Mouse (Mus musculus) v-Abl transformed pro-B cells (cell line): ENCODE data around the gene Ddi2.

Experiments used
- in situ Hi-C, 2 experiments: fragments of 400-800 bp; cut with MboI; formaldehyde crosslinking; loops; one replicate each; pipeline ENCODE4 v1.15.1; 2025; ENCODE audit not compliant: unreplicated experiment in 2 of 2

Gene Ddi2

GRCm38 (mm10) chr4:141639474-141639873, 83.7 kb downstream of the Ddi2 start:
- in situ Hi-C loops = no loop called here

DNA sequence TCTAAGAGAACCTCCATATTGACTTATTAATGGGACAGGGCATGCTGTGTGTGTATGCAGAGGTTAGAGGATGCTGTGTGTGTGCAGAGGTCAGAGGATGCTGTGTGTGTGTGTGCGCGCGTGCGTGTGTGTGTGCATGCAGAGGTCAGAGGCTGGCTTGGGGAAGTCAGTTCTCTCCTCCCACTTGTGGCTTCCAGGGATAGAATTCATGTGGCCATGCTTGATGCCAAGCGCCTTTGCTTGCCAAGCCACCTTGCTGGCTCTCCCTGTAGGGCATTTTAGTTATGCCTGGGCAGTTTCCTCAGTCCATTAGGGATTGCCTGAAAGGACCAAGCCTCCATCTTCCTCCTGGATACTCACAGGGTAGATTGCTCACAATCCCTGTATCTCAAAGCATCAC, 86.5 kb downstream of the Ddi2 start:
- in situ Hi-C loops = no loop called here

GRCm38 (mm10) chr4:141635991-141636390, 87.2 kb downstream of the Ddi2 start:
- in situ Hi-C loops = no loop called here

GRCm38 (mm10) chr4:141632111-141632873, 90.9 kb downstream of the Ddi2 start:
- in situ Hi-C loops = no loop called here

DNA sequence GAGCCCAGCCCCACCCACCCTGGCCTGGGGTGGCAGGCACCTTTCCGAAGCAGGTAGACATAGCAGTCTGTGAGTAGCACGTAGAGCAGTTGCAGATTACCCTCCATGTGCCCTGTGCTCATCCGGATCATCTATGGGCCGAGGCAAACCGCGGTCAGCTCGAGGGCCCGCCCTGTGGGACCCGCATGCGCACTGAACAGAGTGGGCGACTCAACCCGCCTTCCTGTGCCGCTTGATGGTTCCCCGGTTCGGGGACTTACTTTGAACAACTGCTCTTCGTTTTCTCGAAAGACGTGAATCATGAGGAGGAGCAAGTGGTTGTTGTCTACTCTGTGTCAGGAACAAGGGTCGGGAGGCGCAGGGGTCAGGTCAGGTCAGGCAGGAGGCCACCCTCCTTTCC, 92.0 kb downstream of the Ddi2 start:
- in situ Hi-C loops = no loop called here

GRCm38 (mm10) chr4:141630021-141630420, 93.2 kb downstream of the Ddi2 start:
- in situ Hi-C loops = no loop called here

DNA sequence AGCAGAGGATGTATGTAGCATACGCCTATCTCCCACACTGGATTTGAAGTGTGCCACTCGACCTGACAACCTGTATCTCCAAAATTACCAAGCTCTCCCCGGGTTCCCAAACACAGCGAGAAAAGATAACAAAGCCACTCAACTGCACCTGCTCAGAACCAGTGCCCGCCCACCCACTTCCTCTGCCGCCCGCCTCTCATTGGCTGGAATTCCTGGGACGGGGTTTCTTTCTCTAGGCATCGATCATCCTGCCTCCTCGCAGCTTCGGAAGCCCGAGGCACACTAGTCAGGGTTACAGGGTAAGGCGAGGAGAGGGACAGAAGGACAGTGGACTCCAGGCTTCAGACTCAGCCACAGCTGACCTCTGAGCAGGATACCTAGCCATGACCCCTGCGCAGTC, 94.6 kb downstream of the Ddi2 start:
- in situ Hi-C loops = no loop called here
